Mouse (Mus musculus) A20 (cell line): ENCODE results near the gene Gse1.
A peak's percentile ranks its signal among the peaks of the same experiment; 100 is the strongest.

Experiments used
- DNase-seq: peaks from one replicate; pipeline ENCODE4 v3.0.0-alpha.2; 2011; ENCODE audit warnings: low read depth, low spot score

Gse1 gene

DNA sequence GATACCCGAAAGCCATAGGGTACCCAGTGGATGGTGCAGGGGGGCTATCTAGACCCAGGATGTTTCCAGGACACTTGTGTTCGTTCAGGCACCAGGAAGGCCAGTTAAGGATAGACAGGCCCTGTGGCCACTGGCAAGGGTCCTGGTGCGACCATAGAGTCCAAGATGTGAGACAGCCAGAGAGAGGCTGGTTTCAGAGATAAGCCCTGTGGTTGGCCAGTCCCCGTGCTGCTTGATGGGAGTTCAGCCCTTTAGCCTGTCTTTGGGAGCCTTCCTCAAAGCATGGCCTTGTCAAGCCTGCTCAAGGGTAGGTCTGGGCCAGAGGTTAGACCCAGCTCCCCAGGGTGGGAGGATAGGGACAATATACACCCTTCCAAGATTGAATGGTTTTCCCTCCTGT is 251.4 kb downstream of the Gse1 start:
- DNase-seq: no peak

- no peak for DNase-seq
Measured at GRCm38 (mm10) chr8:120482015-120482689, 253.9 kb downstream of the Gse1 start.

DNA sequence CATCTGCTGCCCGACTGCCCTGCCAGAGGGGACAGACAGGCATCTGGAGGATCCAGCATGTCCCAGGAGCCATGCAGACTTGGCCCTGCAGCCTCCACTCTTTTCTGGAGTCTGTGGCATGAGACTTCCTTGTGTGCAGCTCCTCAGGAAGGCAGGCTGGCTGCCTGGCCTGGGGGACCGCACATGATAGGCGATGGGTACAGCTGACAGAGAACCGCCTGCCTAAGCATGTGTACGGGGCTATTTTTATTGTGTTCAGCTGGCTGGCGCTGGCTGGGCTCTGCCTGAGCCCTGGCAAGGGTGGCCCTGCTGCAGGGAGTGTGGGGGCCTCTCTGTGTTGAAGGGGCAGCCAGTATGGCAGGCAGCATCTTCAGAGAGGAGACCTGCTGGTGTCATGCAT is 256.2 kb downstream of the Gse1 start:
- peak; percentile 40 for DNase-seq

DNA sequence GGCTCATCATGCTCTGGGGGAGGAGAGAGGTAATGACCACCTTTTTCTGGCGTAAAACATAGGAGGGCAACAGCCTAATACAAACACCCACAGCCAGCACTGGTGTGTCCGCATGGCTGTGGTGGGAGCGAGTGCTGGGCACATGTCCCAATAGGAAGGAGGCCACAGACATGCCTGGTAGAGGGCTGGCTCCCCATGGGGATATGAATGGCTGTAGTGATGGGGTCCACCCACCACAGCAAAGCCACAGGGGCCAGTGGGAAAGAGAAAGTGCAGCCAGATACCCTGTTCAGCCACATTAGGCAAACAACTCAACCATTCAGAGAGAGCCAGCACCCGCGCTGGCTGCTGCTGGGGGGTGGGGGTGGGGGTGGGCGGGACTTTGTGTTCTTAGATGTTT is 256.9 kb downstream of the Gse1 start:
- no peak for DNase-seq

DNA sequence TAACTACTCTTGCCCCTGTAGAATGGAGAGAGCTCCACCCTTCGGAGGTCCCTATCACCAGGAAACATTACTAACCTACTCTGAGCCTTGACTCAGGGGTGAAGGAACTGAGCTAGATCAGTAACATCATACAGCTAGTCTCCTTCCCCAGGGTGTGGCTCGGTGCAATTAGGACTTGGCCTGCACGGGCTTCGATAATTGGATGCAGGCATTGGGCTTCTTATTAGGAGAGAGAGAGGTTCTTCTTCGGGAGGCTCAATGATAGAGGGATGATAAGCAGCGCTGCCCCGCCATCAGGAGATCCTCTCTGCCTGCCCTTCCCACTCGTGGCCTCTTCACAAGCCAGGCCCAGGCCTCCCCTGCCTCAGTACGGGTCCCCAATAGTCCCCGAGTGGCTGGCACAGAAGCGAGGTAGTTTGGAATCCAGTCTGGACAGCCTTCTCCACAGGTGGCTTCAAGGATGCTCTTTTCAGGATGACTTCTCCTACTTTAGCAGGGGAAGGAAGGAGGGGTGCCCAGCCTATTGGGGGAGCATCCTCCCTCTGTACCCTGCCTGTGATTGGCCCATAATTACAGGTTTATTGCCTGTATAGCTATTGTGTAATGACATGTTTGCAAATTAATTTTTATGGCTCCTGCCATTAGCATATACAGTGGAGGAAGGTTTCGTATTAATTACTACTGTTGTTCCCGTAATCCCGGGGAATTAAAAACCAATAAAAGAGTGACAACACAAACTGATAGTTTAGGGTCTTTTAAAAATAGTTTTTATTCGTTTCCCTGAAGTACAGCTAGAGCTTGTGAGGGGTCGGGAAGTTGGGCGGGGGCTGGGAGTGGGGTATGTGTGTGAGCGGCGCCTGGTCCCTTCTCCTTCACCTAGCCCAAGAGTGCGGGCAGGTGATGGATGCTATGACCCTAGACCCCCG is 257.6 kb downstream of the Gse1 start:
- peak; percentile 52 for DNase-seq

DNA sequence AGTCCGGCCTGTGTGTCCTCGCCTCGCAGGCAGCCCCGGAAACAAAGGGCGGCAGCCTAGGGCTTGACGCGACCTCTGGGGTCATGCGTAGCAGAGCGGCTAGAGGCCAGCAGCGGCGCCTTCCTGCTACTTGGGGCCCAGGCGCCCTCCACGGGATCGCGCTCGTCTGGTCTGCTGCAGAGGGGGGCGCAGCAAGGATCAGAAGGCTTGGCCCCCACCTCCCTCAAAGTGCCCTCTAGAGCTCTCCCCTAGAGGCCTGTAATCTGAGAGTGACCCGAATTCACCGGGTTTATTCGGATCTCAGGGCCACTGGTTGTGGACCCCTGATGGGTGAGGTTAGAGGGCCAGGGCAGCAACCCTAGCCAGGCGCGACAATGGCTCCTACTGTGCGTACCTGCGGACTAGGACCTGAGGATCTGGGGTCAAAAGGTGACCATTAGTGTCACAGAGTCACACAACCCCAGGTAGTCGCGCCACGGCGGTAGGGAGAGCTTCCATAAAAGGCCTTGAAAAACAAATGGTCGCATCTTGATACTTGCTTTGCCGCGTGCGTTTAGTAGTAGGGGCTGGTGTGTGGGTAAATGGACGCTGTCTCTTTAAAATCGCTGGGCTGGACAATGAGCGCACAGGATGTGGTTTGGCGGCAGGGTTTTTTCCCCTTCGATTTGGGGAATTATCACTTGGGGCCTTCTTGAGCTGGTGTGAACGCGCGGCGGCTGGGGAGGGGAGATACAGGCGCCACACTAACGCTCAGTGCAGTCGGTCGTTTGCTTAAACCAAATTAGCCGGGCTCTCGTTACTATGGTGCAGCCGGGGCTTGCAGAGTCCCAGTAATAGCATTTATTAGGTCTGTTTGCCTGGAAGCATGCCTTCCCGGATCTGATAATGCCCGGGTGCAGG is 258.5 kb downstream of the Gse1 start:
- DNase-seq: peak; percentile 95

- no peak for DNase-seq
Measured at GRCm38 (mm10) chr8:120487377-120487728, 259.1 kb downstream of the Gse1 start.

- peak; percentile 94 for DNase-seq
Measured at GRCm38 (mm10) chr8:120487729-120488510, 259.7 kb downstream of the Gse1 start.

GRCm38 (mm10) chr8:120488636-120489131 is 260.4 kb downstream of the Gse1 start:
- DNase-seq: no peak

DNA sequence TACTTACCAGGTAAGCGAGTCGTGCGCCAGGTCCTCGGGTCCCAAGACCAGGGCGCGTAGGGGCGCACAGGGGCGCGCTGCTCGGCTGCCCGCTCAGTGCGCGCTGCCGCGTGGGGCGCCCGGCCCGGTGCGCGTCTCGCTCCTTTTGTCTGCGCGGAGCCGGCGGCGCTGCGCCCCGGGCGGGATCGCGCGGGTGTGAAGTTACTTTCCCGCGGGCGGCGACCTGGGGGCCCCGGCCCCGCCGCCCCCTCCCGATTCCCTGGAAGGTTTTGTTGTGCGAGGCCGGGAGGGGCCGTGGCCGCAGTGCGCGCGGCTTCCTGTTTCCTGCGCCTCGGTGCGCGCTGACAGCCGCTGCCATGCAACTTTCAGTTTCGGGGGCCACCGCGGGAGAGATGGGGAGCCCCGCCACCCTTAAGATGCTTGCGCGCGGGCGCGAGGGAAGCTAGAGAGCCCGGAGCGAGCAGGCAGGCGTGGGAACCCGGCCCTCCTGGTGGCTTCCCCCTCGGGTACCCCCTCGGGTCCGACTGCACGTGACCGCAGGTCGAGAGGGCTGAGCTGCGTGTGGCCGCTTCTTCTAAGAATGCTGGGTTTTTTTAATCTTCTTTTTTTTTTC is 261.0 kb downstream of the Gse1 start:
- peak; percentile 91 for DNase-seq

- DNase-seq: peak; percentile 54
Measured at GRCm38 (mm10) chr8:120489771-120490281, 261.6 kb downstream of the Gse1 start.

DNA sequence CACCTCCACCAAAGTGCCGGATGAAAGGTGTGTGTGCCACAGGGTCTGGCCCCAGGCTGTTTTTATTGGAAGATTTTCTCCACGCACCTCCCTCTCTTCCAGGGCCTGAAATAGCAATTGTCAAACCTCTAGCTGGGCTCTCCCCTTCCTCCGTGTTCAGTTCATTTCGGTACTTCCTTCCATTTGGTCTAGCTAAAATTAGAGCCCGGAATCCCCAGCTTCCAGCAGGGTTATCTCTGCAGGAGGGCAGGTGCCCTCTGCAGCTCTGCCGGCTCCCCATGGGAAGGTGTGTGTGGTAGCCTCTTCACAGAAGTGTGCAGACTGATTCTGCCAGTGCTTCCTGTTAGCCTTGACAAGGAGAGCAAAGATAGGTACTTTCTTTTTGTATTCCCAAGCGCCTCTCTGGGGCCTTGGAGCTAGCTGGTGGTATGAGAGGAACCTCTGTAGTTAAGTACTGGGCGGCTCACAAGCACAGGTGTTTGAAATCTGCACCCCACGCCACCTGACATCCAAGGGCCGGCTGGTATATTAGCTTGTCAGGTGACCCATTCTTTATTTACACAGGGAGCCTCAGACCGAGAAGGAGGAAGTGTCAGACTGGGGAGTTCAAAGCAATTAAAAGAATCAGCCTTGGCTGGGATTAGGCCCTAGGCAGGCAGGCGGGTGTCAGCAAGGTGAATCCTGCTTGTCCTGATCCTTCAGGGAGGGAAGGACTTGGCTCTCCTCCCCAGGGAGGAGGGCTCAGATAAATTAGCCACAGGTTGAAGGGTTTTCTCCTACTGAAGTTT is 262.3 kb downstream of the Gse1 start:
- peak; percentile 81 for DNase-seq

- no peak for DNase-seq
Measured at GRCm38 (mm10) chr8:120491166-120491793, 263.0 kb downstream of the Gse1 start.

- DNase-seq: no peak
Measured at GRCm38 (mm10) chr8:120492193-120492880, 264.1 kb downstream of the Gse1 start.

- DNase-seq: no peak
Measured at GRCm38 (mm10) chr8:120492881-120493220, 264.6 kb downstream of the Gse1 start.

DNA sequence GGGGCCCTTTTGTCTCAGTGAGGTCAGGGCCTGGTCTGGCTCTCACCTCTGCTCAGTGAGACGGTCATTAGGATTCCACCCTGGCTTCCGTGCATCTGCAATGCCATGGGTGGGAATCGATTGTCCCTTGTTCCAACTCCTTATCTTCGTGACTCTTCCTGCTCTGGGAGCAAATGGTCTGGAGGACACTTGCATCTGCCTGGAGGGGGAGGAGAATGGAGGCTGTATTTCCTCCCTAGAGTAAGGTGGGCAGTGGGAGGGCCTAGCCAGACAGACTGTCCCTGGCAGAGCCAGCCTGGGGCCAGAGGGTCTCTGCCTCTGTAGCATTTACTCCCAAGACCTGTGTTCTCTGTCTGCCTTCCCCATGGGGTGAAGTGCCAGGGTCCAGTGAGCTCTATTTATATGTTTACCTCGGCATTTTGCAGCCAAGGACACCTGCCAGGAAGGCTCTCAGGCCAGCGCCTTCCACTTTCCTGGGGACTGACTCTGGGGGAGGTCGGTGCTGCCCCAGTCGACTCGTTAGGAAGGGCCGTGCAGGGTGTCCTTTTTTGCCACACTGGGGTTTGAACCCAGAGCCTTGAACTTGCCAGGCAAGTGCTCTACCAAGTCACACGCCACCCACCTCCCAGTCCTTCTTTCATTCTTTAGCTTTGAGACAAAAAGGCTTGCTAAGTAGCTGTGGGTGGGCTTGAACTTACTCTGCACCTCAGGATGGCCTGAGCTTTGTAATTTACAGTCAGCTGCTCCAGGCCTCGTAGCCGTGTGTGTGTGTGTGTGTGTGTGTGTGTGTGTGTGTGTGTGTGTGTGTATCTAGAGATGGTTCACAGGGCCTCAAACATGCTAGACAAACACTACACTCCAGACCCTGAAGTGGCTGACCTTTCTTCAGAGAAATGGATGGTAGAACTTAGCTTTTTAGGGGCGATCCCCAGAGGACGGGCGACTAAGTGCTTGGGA is 265.5 kb downstream of the Gse1 start:
- DNase-seq: no peak

GRCm38 (mm10) chr8:120494903-120495302 is 266.6 kb downstream of the Gse1 start:
- DNase-seq: no peak
